Mouse (Mus musculus): ENCODE results near the gene Rbm24. TPM values are rescaled to one million over a fixed set of nuclear protein-coding genes. Genes with fewer than 3 reads are reported as not detected.

Gene Rbm24
- 10 to 100 TPM; 20.2 to 31.9 TPM for total RNA-seq (2021)
- long read RNA-seq, experiment 1, transcript Rbm24-201 (4 exons, 3,086 nt) = major isoform, 18 of 21 reads
- long read RNA-seq, experiment 1, partial matches to known transcripts = 0 of 21 reads
- long read RNA-seq, experiment 1, other reads (novel, unspliced or antisense) = 3 of 21 reads
- long read RNA-seq, experiment 2, transcript Rbm24-201 (4 exons, 3,086 nt) = major isoform, 10 of 15 reads
- long read RNA-seq, experiment 2, partial matches to known transcripts = 0 of 15 reads
- long read RNA-seq, experiment 2, other reads (novel, unspliced or antisense) = 5 of 15 reads

DNA sequence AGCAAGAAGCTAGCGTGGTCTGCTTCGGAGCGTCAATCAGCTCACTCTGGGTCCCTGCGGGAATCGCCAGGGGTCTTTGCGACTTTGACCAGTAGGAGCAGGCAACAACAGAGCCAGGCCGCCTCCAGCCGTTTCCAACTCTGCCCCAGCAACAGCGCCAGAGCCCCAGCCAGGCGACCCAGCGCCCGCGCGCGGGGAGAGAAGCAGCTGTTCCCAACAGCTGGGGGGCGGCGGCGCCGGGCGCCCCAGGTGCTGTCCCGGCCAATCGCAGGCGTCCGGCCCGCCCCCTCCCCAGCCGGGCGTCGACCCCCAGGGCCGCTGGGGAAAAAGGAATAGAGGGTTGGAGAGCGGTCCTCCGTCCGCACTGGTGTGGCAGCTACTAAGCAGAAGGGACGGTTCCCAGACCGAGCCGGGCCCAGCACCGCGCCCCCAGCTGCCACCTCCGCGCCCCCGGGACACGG is at the start of gene Rbm24:
TSS of gene Rbm24 (plus strand) at position 294 of the 461 bp plus-strand sequence.
- intact Hi-C loops (cut with DNase I) = loop anchor here (2.0 to 10.0 kb wide), 3 partner anchors 71 to 247 kb away; partner anchors contain the start of gene Fam8a1
- peak within 1 kb of the TSS; percentile 92 for H3K27ac ChIP-seq

DNA sequence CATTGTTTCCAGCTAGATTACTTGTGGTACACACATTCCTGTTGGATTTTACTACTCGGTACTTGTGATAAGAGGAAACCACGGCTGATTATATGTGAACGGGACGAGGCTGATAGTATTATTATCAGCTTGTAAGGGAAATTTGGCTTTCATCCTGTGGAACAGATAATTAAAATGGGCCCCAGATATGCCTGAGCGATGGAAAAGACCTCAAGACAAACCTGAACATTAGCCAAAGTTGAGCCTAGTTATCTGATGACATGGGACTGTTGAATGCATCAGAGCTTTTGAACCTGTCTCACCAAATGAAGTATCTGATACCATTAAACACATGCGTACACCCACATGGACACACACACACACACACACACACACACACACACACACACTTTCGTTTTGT is 45.4 kb upstream of the Rbm24 start:
- intact Hi-C loops (cut with DNase I) = no loop called here
- Histone ChIP-seq H3K4me3 (no peak overlapping the region), H3K27ac (no peak overlapping the region)
- DNase-seq (ENCODE audit: extremely low spot score in 1 of 2, low spot score in 2 of 2) = no peak
- no peak for TF ChIP-seq CTCF (IDR thresholded peaks at IDR 0.05)

More for the DNA sequence above, at the start of gene Rbm24:
- no peak for TF ChIP-seq CTCF (IDR thresholded peaks at IDR 0.05)
- peak; percentile 46 to 51 for DNase-seq (ENCODE audit: extremely low spot score in 1 of 2, low spot score in 2 of 2)
- peak within 1 kb of the TSS; percentile 75 for H3K4me3 ChIP-seq

DNA sequence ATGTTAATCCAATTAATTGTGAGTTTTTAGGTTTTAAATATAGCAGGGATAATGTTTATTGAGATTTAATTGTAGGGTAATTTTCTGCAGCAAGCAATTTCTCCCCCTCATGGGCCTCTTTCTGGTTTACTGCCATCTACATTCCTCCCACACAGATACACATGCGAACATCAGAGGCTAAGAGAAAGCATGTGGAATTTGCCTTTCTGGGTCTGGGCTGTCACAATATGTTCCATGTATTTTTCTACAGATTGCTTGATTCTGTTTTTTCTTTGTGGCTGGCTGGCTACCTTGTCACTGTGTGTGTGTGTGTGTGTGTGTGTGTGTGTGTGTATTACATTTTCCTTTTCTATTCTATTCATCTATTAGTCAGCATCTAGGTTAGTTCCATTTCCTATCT is 42.9 kb upstream of the Rbm24 start:
- no peak overlapping the region for H3K27ac ChIP-seq
- intact Hi-C loops (cut with DNase I) = no loop called here
- DNase-seq (ENCODE audit: extremely low spot score in 1 of 2, low spot score in 2 of 2) = no peak
- H3K4me3 ChIP-seq = no peak overlapping the region
- TF ChIP-seq CTCF (IDR thresholded peaks at IDR 0.05) = no peak

DNA sequence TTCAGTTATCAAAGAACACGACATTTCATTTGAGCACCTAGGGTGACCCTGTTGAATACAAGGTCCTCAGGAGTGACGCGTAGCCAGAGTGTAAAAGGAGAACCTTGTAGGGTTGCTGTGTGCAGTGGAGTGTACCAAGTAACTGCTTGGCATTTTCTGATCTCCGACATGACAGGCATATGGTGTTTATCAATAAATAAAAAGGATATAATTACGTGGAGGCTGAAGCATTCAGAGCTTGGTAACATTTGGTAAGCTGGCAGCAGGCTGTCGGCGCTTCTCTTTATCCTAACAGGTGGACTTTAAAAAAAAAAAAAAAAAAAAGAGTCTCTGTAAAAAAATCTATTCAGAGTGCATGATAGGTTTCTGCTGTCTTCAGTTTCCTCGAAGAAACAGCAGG is 30.8 kb upstream of the Rbm24 start:
- Histone ChIP-seq H3K27ac (no peak overlapping the region), H3K4me3 (no peak overlapping the region)
- no peak for TF ChIP-seq CTCF (IDR thresholded peaks at IDR 0.05)
- intact Hi-C loops (cut with DNase I) = no loop called here
- no peak for DNase-seq (ENCODE audit: extremely low spot score in 1 of 2, low spot score in 2 of 2)

DNA sequence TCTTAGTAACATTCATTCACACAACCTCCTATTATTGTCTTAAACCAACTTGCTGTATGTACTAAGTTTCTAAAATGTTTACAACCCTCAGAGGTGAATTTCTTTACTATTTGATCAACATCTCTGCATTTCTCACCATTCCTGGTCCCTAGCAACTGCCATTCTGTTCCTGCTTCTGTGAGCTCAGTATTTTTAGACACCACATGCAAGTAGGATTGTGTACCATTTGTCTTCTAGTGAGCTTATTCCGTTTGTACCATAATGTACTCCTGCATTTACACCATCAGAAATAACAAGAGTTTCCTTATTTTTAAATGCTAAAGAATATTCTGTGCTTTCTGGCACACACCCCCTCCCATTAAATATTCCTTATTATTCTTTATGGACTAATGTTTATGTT is 26.6 kb upstream of the Rbm24 start:
- DNase-seq (ENCODE audit: extremely low spot score in 1 of 2, low spot score in 2 of 2) = no peak
- no peak for TF ChIP-seq CTCF (IDR thresholded peaks at IDR 0.05)
- H3K27ac ChIP-seq = no peak overlapping the region
- intact Hi-C loops (cut with DNase I) = no loop called here
- no peak overlapping the region for H3K4me3 ChIP-seq

DNA sequence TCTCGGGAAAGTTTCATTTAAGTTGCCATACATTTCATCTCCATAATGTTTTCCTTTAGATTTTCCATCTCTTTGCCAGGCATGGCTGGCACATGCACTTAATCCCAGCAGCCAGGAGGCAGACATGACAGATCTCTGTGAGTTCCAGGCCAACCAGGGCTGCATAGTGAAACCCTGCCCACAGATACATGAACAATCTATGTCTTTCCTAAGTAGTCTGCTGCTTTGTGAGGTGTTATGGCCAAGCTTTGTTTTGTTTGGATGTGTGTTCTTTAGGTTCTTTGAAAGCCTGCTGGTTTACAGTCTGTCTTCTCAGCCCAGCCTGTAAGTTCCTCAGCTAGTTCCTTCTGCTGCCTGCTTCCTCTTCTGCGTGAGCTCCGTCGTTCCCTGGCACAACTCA is 25.3 kb upstream of the Rbm24 start:
- no peak overlapping the region for H3K27ac ChIP-seq
- no peak for TF ChIP-seq CTCF (IDR thresholded peaks at IDR 0.05)

DNA sequence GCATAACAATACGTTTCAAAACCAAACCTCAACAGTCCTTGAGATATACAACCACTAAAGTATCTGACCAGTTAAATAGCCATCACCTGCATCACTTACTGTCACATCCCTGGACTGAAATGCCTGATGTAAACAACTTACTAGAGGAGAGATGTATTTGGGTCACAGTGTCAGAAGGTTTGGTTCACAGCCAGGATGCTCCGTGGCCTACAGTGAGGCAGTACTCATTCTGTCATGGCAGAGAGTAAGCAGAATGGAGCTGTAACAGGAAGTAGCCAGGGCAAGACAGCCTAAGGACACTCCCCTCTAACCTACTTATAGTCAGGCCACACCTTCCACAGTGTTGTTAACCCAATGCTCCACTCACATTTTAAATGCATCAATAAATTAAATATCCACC is 24.3 kb upstream of the Rbm24 start:
- DNase-seq (ENCODE audit: extremely low spot score in 1 of 2, low spot score in 2 of 2) = no peak
- H3K4me3 ChIP-seq = no peak overlapping the region
- H3K27ac ChIP-seq = no peak overlapping the region
- TF ChIP-seq CTCF (IDR thresholded peaks at IDR 0.05) = no peak
- intact Hi-C loops (cut with DNase I) = no loop called here

More for the DNA sequence above, 25.3 kb upstream of the Rbm24 start:
- H3K4me3 ChIP-seq = no peak overlapping the region
- intact Hi-C loops (cut with DNase I) = no loop called here
- DNase-seq (ENCODE audit: extremely low spot score in 1 of 2, low spot score in 2 of 2) = no peak

DNA sequence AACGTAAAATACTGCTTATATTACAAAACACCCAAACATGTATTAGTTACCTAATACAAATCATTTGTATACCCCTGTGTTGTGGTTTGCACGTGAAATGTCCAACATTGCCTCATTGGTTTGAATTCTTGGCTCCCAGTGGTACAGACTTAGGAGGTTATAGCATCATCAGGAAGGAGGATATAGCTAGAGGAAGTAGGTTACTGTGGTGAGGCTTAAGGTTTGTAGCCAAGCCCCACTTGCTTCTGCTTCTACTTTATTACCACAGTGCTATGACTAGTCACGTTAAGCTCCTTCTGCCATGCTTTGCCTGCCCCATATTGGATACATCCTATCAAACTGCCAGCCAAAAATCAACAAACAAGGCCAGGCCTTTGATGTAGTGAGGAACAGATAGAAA is 21.0 kb upstream of the Rbm24 start:
- no peak for TF ChIP-seq CTCF (IDR thresholded peaks at IDR 0.05)
- Histone ChIP-seq H3K27ac (no peak overlapping the region), H3K4me3 (no peak overlapping the region)
- DNase-seq (ENCODE audit: extremely low spot score in 1 of 2, low spot score in 2 of 2) = no peak
- intact Hi-C loops (cut with DNase I) = no loop called here

DNA sequence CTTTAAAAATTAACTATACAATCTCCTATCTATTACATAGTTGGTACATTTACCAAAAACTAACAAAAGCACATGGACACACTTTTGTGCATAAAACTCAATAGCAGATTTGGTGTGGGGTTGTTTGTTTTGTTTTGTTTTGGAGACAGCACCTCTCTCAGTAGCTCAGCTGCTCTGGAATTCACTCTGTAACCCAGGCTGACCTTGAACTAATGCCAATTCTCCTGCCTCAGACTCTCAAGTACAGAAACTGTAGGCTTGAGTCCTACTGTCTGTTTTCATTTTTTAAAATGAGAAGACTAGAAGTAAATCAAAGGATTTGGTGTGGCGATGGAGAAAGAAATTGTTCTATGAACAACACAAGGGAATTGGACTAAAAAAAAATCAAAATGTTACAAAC is 11.1 kb upstream of the Rbm24 start:
- DNase-seq (ENCODE audit: extremely low spot score in 1 of 2, low spot score in 2 of 2) = no peak
- H3K4me3 ChIP-seq = no peak overlapping the region
- no peak overlapping the region for H3K27ac ChIP-seq
- no peak for TF ChIP-seq CTCF (IDR thresholded peaks at IDR 0.05)
- intact Hi-C loops (cut with DNase I) = no loop called here

DNA sequence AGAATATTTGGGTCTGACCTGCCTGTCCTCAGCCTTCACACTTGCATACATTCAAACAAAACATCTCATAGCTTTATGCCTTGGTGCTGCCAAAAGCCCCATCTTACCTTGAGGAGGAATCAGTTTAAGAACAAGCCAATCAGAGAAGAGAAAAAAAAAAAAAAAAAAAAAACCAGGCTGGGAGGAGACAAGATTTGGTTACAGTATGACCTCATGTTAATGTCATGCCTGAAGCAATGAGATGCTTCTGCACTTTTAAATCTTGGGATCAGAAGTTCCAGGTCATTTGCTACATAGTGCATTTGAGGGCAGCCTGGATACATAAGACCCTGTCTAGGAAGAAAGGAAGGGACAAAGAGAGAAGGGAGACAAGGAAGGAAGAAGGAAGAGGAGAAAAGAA is 6.0 kb upstream of the Rbm24 start:
- Histone ChIP-seq H3K27ac (no peak overlapping the region), H3K4me3 (no peak overlapping the region)
- DNase-seq (ENCODE audit: extremely low spot score in 1 of 2, low spot score in 2 of 2) = no peak
- TF ChIP-seq CTCF (IDR thresholded peaks at IDR 0.05) = no peak
- intact Hi-C loops (cut with DNase I) = loop anchor here (10.0 kb wide), 1 partner anchor 253 kb away; the partner anchor contains the start of gene Fam8a1

DNA sequence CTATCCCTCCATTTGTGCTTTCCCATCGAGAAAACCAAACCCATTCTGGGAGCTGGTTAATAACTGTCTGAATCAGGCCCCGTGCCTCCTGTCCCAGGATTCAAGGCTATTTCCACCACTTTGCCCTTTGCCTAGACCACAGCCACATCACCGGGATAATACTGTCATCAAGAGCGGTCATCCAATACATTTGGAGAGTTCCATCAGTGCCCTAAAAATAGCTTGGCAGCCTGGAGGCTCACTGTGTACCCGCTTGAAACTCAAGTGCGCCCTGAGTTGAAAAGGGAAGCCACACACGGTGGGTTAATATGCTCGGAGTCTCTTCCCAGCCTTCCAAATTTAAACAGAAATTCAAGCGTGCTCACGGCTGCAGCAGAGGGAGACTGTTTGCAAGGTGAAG is 4.6 kb upstream of the Rbm24 start:
- TF ChIP-seq CTCF (IDR thresholded peaks at IDR 0.05) = no peak
- intact Hi-C loops (cut with DNase I) = loop anchor here (10.0 kb wide), 1 partner anchor 251 kb away; the partner anchor contains the start of gene Fam8a1
- Histone ChIP-seq H3K4me3 (no peak overlapping the region), H3K27ac (no peak overlapping the region)
- DNase-seq (ENCODE audit: extremely low spot score in 1 of 2, low spot score in 2 of 2) = no peak

DNA sequence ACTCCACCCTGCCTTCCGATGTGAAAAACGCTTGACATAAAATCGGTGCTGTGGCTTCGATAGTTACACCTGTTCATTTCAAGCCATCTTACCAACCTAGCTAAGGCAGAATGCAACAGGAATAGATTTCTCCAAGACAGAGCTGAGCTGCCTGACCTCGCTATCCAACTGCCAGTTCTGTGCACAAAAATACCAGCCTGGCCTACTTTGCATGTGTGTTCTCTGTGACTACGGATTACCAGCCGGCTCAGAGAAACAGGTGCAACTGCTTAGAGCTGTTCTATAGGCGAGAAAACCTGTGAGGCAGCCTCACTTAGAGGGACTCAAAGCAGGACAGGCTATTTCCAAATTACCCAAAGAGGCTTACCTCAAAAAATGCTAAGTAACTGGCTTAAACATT is 4.2 kb upstream of the Rbm24 start:
- no peak for TF ChIP-seq CTCF (IDR thresholded peaks at IDR 0.05)
- intact Hi-C loops (cut with DNase I) = loop anchor here (10.0 kb wide), 1 partner anchor 251 kb away; the partner anchor contains the start of gene Fam8a1
- no peak for DNase-seq (ENCODE audit: extremely low spot score in 1 of 2, low spot score in 2 of 2)
- no peak overlapping the region for H3K27ac ChIP-seq
- H3K4me3 ChIP-seq = no peak overlapping the region

DNA sequence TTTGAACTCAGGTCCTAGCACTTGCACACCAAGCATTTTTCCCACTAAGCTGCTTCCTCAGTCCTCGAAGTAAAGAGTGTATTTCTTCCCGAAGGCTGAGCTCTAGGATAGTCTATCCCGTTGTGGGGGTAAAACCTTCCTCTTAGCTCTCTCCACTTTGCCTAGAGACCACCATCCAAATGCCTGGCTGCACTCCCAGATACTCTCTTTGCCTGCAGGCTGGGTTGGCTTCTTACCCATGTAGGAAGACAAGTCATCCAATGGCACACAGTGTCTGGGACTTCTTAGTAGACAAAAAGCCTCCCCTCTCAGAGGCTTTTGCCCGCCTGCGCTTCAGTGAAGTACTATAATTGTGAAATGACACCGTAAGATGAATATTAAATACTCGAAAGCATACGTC is 2.2 kb upstream of the Rbm24 start:
- DNase-seq (ENCODE audit: extremely low spot score in 1 of 2, low spot score in 2 of 2) = no peak
- TF ChIP-seq CTCF (IDR thresholded peaks at IDR 0.05) = no peak
- Histone ChIP-seq H3K4me3 (no peak overlapping the region), H3K27ac (no peak overlapping the region)
- intact Hi-C loops (cut with DNase I) = loop anchor here (2.0 to 10.0 kb wide), 3 partner anchors 51 to 249 kb away; partner anchors contain the start of gene Fam8a1
